Mouse (Mus musculus) 3T3-L1 (cell line): ENCODE measurements around the gene AC141477.1.

Experiments
- DNase-seq: peaks from one replicate; pipeline ENCODE4 v3.0.0-alpha.2; 2015; ENCODE audit warnings: low read depth, low spot score

The AC141477.1 gene

GRCm38 (mm10) chr10:76440281-76440680 lies at the start of gene AC141477.1:
Gene AC141477.1 (minus strand): TSS chr10:76440444.
- DNase-seq: no peak

DNA sequence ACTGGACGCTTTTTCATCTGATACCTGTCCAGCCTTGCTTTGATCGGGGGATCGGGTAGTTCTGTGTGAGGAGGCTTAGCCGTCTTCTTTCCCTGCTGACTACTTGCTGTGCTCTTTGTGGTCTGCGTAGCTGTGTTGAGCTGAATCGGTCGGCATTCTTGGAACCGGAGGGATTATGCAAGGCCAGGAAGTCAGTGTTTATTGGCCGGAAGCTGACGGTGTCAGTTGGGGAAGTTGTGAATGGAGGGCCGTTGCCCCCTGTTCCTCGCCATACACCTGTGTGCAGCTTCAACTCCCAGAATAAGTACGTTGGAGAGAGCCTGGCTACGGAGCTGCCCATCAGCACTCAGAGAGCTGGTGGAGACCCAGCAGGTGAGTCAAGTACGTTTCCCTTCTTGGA lies 49.0 kb upstream of the AC141477.1 start:
- no peak for DNase-seq

DNA sequence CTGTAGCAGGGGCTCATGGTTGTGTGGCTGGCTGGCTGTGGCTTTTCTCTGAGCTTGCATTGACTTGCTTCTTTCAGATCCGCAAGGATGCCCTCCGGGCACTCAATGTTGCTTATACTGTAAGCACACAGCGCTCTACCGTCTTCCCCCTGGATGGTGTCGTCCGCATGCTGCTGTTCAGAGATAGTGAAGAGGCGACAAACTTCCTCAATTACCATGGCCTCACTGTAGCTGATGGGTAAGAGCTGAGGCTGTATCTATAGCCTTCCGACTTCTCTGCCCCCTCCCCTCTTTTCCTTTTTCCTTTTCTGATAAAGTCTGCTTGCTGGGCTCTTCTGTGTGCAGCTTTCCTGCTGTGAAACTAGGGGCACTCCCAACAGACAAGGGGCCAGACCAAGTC lies 48.0 kb upstream of the AC141477.1 start:
- no peak for DNase-seq

DNA sequence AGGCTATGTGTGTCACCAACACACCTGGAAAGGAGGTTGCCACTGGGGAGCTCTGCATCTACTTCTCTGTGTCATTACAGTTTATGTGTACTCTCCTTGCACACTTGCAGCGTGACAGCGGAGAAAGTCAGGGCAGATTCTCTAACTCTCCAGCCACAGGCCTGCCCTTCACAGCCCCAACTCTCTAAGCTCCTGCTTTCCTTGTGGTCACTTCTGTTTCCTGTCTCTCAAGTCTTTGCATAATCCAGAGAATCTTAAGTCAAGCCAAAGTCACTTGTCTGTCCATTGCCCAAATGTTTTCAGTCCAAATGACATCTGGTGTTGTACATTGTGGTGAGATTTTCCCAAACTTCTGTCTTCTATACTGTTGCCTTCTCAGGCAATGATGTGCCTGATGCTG lies 46.1 kb upstream of the AC141477.1 start:
- no peak for DNase-seq

- DNase-seq: no peak
These were observed 41.2 kb upstream of the AC141477.1 start for GRCm38 (mm10) chr10:76481480-76481879.

GRCm38 (mm10) chr10:76480851-76481250 lies 40.6 kb upstream of the AC141477.1 start:
- DNase-seq: no peak

DNA sequence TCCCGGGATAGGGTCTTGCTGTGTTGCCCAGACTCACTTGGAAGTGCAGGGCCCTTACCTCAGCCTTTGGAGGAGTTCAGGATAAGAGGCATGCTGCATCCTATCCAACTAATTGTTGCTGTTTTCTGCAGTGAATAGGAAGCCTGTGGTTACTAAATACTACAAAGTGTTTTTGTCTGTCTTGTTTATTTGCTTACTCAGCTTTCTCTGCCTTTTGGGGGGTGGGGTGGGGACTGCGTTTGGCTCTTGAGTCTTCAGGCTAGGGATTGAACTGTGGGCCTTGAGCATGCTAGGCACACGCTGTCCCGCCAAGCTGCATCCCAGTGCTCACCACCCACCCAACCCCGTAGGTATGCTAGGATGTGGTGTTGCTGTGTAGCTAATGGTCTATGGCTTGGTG lies 33.5 kb upstream of the AC141477.1 start:
- DNase-seq: no peak

DNA sequence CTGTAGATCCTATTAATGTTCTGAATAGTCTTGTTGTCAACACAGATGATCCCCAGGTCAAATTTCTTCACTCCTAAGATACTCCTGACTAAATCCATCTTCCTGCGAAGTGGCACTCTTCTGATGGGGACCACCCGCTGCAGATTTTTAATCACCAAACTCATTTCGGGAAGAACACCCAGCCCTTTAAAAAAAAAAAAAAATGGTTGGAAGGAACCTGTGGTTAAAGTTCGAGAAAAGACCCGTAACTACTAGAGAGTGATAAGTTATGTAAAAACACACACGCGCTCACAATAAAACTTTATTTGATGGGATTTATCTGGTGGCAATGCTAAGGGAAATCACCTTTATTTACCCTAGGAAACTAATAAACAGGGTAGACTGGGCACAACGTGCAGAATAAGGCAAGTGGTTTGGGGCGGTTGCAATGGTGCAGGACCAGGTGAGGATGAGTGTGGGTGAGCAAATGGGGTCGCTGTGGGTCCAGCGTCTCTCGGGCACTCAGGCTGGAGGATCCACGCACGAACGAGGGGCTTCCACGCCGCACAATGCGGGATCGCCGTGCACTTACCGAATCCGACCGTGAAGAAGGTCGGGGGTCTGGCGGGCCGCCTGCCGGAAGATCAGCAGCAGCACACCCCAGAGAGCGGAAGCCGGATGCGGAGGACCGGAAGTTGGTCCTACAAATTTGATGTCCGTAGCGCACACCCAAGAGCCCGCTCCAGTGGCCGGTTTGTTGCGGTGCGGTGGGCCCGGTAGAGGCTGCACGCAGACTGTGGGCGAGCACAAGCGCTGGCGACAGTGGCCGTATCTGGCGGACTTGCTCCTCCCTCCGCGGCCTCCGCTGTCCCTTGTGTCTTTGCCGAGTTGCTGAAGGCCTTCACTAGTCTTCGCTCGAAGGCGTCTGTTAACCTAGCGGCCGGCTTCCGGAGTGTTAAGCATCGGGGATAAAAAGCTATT lies 28.2 kb upstream of the AC141477.1 start, which contains the start of the genes Mcm3ap and Ybey:
Mcm3ap (plus strand) TSS at position 725 of the 960 bp plus-strand sequence.
Ybey (minus strand) TSS at position 912 of the 960 bp plus-strand sequence.
- peak; percentile 93 for DNase-seq

DNA sequence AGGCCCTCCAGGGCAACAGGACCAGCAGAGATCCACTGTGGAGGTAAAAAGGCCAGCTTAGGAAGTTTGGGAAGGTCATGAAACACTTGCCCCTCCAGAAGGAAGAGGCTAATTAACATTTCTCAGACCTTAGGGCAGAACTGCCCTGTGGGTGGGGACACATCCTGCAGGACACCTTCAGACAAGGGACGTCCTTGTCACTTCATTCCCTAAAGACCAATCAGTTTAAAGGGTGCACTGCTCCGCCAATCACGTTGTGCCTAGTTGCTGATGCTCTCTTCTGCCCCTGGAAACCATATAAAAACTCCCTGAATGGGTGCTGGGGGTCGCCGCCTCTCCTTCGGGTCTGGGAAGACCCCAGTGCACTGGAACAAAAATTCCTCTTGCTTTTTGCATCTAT lies 22.5 kb upstream of the AC141477.1 start:
- no peak for DNase-seq

DNA sequence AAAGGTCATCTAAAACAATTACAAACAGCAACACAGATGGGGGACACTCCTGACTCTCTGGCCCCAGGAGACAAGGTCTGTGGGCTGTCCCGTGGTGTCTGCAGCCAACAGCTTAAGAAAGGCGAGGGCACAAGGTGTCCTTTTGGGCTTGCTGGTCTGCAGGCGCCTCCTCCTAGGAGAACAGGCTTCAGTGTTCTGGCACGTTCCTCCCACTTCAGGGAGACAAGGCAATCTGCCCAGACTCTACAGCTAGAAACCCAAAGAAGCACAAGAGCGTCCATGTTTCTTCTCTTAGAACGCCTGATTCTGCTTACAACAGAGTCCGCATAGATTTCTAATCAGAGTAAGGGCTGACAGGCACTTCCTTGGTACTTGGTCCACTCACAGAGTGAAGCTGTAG lies 22.1 kb upstream of the AC141477.1 start:
- no peak for DNase-seq

GRCm38 (mm10) chr10:76461255-76461654 lies 21.0 kb upstream of the AC141477.1 start:
- peak; percentile 57 for DNase-seq

- peak; percentile 81 for DNase-seq
These were observed 15.0 kb upstream of the AC141477.1 start for GRCm38 (mm10) chr10:76455289-76455688.

- no peak for DNase-seq
These were observed 8.6 kb upstream of the AC141477.1 start, which contains the start of gene 2610028H24Rik for GRCm38 (mm10) chr10:76448851-76449250. Gene 2610028H24Rik (plus strand): TSS chr10:76449081.

- no peak for DNase-seq
These were observed 7.4 kb upstream of the AC141477.1 start for GRCm38 (mm10) chr10:76447406-76448229.

DNA sequence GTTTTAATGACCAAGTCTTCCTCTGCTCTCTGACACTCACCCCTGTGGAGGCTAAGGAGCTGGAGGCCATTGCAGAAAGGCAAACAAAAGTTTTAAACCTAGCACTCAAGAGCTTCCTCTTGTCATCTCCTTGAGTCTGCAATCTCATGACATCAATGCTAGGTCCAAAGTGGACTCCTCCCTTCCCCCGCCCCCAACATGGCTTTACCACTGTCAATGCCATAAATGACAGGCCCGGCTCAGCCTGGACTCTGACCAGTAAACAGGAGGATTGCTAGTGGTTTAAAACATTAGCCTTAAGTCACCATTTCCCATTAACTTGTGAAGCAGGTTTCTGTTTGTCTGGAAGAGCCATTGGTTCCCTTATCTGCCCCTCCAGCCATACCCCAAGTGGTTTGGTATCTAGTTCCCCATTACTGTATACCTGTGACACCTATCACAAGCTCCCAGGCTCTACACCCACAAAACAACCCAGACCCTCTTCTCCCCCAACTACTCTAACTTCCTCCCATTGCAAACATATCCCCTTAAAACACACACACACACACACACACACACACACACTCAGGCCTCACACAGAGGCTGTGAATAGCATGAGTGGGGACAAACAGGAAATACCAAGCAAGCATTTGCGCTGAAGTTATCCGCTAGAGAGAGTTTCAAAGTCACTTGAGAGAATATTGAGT lies 5.9 kb upstream of the AC141477.1 start:
- DNase-seq: no peak

DNA sequence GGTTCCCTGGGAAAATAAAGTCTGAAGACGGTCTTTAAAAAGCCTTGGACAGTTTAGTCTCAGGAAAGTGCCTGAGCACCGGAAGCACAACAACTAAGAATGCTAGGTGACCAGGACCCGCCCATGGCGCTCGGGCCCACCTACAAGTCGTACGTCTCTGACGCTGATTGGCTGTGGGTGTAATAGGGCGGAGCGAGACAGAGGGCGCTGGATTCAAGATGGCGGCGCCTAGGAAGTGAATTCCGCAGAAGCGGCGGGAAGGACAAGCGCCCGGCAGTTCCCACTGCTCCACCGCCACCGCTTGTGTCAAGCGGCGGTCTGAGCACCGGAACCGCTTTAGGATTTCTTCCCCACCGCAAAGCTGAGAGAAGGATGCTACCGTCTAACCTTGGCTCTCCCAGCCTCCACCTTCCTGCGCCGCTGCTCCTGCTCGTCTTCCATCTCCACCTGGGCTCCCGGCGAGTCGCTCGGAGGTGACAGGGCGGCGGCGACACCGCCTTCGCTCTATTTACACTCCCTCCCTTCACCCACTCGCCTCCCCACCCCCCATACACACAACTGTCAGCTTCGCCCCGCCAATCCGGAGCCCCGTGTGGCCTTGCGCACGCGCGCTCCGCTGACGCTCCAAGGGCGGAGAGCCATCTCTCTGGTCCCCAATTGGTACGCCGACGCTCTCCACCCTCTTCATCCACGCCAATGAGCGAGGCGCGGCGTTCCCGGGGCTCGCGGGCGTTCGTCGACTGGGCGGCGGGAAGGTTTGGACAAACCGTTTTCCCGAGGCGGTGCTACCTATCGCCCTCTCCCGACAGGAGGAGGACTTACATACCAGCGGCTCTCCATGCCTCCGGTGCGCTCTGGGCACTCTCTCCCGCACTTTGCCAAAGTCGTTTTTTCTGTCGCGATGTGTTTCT lies 2.2 kb upstream of the AC141477.1 start, which contains the start of gene Pcnt:
Pcnt (minus strand) TSS at position 609 of the 911 bp plus-strand sequence.
- DNase-seq: peak; percentile 97

DNA sequence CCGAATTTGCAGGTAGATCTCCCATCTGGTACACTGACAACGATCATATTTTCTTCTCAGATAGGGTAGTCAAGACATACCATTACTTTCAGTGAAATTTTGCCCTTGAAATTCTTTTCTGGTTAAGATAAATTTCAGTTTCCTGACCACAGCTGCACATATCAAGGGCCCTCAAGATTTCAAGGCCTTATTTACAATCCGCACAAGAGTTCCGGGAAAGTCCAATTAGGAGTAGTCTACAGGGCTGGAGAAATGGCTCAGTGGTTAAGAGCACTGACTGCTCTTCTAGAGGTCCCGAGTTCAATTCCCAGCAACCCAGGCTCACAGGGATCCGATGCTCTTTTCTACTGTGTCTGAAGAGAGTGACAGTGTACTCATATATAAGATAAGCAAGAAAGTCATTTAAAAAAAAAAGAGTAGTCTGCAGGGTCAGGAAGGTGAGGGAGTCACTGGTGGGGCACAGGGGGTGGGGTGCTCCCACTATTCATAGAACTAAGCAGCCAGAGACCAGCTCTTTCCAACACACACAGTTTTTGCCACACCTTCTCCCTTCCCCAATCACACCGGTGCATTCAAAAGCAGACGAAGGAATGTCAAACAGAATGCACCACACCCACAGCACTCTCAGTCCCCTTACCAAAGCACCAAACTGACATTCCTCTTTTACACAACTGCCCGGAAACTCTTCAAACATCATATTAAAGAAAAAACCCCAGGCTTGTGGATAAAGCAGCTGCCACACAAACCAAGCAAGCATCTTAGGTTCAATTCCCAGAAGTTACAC lies 945 bp downstream of the AC141477.1 start:
- DNase-seq: no peak

- DNase-seq: no peak
These were observed 6.3 kb downstream of the AC141477.1 start for GRCm38 (mm10) chr10:76433925-76434324.

- DNase-seq: no peak
These were observed 14.6 kb downstream of the AC141477.1 start for GRCm38 (mm10) chr10:76425674-76426073.

DNA sequence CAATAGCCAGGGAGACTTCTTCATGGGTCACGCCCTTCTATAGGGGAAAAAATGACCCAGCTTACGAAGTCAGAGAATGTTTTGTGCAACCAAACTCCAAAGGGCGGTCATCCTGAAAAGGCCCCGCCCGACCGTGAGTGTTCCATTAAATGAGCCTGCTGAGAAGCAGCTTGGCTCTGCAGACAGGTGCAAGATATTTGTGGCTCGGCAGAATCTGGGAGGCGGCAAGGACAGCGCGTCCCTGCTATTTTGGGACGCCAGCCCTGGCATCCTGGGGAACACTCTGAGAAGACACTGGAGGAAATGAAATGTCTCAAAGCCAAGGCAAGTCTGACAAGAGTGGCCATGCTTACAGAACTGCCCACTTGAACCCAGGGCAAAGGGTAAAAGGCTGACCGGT lies 23.4 kb downstream of the AC141477.1 start:
- no peak for DNase-seq
